Mouse (Mus musculus) lung, postnatal 36 days (tissue): Measurements from ENCODE around the gene Ctsa.
A peak's percentile ranks its signal among the peaks of the same experiment; 100 is the strongest.
"Not testable (repeated sequence)": the region's sequence is repeated elsewhere in the genome, so short reads cannot be mapped to it uniquely, and the experiment has no call there.

Experiments used
- DNase-seq: peaks from one replicate; pipeline ENCODE4 v3.0.0; 2022; ENCODE audit warnings: mixed read lengths

Ctsa gene

DNA sequence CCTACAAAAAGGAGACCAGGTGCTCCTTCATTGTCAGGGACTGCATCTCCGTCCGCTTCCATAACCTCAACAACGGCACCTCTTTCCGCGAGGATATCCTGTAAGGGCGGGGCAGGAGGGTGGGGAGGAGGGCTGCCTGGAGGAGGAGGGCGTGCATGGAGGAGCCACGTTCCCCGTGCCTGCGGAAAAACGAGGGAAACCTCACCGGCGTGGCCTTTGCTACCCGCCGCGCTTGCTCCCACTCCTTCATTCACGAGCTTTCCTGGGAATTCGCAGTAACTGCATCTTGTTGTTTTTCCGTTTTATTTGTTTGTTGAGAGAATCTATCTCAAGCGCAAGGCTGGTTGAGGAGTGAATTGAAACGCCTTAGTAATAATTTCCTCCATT, 27.3 kb upstream of the Ctsa start:
- no peak for DNase-seq

DNA sequence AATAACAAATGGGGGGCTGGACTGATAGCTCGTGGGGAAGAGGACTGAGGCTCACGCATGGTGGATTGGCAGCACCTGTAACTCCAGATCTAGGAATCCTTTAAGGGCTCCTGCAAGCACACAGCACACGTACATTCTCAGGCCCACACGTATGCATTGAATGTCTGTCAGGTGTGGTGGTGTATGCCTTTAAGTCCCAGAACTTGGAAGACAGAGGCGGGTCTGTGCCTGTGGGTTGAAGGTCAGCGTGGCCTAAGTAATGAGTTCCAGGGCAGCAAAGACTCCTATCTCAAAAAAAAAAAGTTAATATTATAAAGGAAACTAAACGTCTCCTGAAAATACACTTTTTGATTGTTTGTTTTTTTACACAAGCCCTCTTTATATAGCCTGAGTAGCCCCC, 26.1 kb upstream of the Ctsa start:
- no peak for DNase-seq

DNA sequence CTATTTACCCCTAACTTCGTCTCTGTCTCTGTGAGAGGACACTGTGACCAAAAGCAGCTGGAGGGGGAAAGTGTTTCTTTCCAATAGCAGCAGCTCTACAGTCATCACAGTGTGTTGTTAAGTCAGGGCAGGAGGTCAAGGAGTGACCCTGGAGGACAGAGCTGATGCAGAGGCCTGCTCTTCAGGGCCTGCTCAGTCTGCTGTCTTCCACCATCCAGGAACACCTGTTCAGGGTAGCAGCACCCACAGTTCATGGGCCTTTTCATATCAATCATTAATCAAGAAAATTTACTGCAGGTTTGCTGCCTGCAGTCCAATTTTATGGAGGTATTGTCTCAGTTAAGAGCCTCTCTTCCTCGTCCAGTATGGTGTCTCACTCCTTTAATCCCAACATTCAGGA, 19.1 kb upstream of the Ctsa start:
- no peak for DNase-seq

DNA sequence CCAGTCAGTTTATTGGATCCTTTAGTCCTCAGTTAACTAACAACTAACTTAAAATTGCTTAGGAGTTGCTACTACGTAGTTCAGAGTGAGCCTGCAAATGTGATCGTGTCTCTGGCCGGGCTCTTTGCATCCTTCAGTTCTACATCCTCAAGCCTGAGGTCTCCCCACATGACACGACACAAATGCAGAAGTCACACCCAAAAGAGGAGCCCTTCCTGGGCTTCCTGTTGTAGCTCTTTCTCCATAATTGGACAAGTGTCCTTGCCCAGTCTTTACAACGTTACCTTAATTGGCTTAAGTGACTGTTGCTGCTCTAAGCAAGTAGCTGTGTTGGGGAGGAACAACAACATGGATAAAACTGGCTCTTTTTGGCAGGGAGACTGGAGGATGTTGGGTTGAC, 17.3 kb upstream of the Ctsa start:
- no peak for DNase-seq

DNA sequence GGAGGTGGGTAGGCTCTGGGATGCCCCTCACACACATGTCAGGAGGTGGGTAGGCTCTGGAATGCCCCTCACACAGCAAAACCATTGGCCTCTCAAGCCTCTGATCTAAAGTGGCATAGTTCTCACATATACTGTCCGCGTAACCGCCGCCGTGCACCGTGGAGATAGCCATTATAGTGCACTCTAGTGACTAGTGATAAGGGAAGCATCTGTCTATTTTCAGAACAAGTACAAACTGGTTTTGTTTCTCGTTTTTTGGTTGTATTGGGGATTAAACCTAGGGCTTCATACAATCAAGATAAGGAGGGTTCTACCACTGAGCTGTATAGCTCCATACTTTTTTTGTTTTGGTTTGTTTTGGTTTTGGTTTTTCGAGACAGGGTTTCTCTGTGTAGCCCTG, 16.9 kb upstream of the Ctsa start:
- no peak for DNase-seq

DNA sequence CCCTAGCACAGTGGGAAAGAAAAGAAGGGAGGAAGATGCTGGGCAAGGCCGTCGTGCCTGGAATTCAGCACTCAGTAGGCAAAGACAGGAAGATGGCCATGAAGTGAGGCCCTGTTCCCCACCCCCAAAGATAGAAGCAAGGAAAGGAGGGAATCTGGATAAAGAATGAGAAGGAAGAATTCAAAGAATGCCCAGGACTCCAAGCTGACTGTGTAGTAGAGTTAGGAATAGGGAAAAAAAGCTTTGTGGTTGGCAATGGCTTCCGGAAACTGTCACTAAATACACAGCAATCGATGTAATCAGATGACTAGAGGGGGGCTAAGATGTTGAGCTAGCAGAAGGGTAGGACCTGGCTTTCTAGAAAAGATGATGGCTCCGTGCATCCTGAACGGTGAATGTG, 15.5 kb upstream of the Ctsa start:
- DNase-seq, result no peak

DNA sequence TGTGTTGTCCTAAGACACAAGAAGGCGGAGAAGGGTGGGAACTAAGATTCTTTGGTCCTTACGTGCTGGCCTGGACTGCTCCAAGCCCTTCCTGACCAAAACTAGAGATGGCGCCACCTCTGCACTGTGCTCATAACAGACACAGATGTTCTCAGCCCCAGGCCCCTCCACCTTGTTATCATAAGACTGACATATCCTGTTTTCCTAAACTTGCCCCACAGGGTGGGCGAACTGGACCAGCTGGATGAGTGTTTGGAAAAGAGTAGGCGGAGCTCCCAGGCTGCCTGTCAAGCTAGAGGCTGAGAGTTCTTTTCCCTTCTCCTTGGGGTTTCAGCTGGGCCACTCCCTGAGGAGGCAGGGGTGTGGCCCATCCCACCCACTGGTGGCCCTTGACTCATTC, 15.0 kb upstream of the Ctsa start:
- DNase-seq, result peak; percentile 37

DNA sequence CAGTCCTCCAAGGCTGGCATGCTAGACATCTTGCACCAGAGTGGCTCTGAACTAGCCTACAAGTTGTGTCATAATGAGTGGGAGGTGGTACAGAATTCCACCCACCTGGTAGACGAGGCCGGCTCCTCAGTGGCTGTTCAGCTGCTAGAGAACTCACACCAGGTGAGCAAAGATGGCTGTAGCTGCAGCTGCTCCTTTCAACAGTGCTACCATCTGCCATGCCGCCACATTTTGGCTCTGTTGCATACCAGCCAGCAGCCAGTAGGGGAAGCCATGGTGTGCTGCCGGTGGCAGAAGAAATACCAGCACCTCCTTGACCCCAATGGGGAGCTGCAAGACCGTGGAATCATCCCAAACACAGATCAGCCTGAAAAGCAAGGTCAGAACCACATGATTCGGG, 11.6 kb upstream of the Ctsa start:
- no peak for DNase-seq

DNA sequence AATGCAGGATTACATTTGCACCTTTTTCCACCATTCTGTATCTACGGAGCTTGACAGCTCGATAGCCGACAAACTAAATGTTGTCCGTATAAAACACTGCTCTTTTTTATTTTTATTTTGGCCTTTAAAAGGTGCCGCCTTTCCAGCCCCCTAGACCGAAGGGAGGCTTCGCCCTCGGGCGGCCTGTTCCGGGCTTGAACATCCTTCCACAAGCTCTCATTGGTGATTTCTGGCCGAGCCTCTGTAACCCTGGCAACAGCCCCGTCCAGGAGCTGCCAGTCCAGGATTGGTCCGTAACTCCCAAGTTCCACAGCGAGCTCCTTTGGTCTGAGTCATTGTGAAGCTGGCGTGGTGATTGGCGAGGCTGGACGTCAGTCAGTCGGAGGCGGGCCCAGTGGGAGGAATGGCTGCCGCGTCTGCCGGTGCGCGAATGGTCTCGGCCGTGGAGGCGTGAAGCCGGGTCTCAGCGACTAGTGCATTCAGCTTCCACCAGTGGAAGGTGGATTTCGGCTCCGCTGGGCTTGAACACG, 10.0 kb upstream of the Ctsa start, which contains the start of gene Zswim1:
Zswim1 (plus strand) TSS at position 51 of the 530 bp plus-strand sequence.
- peak; percentile 100 for DNase-seq

DNA sequence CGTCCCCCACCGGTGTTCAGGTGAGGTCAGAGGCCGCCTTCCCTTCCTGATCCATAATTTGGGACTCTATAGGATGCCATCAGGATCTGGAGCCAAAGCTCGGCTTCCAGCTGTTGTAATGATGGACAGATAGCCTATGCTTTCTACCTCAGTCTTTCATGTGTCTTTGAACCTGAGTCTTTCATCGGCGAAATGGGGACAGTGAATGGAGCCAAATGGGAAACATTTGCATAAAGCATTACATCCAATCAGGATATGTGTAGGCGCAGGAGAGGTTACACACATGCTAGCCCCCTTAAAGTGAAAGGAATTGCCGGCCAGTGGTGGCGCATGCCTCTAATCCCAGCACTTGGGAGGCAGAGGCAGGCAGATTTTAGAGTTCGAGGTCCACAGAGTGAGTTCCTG, 9.5 kb upstream of the Ctsa start:
- DNase-seq, result peak; percentile 38

DNA sequence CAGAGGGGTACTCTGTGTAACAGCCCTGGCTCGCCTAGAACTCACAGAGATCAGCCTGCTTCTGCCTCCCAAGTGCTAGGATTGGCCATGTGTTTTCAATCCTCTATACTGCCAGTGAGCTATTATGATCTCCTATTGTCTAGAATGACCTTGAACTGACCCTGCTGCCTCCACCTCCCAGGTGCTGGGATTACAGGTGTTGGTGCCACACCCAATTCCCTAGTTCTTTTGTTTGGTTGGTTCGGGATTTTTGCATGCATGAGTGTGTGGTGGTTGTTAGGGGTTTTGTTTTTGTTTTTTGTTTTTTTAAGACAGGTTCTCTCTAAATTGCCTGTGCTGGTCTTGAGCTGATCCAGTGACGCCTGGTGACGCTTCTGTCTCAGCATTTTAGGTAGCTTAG, 8.7 kb upstream of the Ctsa start:
- DNase-seq, result no peak

DNA sequence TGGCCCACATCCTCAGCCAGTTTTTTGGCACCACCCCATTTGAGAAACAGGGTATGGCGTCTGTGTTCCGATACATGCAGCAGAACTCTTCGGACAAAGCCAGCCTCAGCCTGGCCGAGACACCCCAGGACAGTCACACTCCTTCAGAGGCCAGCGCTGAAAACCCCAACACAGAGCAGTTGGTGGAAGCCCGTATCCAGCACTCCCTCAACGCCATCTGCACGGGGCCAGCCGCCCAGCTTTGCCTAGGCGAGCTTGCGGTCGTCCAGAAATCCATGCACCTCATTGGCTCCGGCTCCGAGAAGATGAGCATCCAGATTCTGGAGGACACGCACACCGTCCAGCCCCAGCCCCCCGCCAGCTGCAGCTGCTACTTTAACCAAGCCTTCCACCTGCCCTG, 7.2 kb upstream of the Ctsa start:
- DNase-seq, result no peak

DNA sequence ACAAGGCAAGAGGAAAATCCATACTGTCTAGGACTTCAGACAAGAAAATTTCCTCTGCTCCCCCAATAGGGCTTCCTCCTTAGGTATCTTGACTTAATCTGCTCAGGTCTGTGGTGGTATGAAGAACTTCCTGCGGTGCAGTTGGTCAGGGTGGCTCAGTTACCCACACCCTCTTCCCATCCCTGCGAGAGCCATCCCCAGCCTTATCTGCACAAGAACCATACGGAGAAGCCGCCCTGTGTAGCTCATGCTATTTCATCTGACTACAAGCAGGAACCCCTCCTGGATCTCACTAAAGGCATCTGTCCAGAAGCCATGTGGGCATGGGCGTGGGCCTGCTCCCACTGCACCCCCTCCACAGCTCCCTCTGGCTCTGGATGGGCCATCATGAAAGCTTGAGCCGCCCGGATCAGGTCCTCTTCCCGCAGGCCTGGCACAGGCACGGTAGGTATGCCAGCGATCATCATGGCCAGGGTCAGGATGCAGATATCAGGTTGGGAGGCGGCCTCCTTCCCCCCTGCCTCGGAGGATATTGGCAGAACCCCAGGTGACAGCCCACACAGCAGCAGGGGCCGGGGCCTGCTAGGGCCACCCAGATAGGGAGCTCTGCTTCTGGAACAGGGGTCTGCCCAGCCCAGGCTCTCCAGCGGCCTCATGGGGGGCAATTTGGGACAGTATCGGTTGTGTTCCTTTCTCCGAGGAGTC, 5.4 kb upstream of the Ctsa start:
- DNase-seq, result no peak

DNA sequence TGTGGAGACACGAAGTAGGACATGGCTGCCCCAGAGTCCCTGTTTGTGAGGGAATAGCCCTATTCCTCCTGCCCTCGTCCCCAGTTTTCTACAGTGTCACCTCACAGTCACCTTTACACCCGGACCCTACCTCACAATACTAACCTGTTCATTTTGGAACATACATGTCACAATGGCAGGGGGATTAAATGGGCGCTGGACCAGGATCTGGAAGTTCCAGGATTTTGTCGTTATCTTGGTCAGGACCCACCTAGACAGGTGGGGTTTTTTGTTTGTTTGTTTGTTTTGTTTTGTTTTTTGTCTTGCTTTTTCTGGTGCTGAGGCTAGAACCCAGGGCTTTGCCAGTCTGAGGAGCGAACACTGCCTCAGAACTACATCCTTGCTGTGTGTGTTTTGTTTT, 4.2 kb upstream of the Ctsa start, which contains the start of gene Spata25:
Spata25 (minus strand) TSS at position 101 of the 400 bp plus-strand sequence.
- DNase-seq, result no peak

DNA sequence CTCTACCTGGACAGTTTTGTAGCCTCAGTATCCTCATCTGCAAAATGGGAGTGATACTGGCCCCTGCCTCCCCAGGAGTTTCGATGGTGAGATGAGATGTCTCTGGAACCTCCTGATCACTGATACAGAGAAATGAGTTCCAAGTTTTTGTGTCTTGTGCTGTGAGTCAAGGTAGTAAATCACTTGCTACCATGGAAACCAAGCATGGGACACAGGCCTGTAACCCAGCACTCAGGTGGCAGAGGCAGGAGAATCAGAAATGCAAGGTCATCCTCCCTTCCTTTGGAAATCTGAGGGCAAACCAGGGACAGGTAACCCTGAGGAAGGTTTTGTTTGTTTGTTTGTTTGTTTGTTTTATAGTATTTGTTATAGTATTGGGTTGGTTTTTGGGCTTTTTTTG, 3.6 kb upstream of the Ctsa start:
- no peak for DNase-seq

DNA sequence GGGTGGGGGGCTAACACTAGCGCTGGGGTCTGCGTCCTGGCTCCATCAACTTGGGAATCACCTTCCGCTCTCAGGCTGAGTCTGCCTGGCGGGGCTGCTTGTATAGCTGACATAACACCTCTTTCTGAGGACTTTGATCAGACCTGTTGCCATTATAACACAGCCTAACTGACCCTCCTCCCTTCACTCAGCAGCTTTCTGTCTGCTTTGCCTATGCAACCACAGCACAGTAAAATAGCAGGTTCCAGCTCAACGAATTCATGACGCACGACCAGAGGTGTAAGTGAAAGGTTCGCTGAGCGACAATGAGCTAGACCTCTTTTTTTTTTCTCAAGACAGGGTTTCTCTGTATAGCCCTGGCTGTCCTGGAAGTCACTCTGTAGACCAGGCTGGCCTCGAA, 1.6 kb upstream of the Ctsa start:
- DNase-seq, result no peak

DNA sequence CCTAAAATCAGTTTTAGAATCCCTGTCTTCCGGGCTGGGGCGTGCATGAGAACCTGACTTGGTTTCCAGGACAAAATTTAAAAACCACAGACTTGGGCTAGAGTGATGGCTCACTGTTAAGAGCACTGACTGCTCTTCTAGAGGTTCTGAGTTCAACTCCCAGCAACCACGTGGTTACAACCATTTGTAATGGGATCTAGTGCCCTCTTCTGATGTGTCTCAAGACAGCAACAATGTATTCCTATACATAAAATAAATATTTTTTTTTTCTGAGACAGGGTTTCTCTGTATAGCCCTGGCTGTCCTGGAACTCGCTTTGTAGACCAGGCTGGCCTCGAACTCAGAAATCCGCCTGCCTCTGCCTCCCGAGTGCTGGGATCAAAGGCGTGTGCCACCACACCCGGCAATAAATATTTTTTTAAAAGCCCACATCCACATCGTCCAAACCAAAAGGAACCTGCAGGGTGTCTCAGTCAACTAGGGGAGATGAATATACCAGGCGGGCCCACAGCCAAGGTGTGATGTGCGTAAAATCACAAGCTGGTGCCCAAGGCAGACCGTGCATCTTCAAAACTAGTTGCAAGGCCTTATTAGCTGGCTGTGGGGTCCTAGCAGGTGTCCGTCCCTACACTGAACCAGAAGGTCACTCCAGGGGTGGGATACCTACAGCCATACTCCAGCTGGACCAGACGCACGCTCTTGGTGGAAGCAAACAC, 483 bp upstream of the Ctsa start:
- no peak for DNase-seq

DNA sequence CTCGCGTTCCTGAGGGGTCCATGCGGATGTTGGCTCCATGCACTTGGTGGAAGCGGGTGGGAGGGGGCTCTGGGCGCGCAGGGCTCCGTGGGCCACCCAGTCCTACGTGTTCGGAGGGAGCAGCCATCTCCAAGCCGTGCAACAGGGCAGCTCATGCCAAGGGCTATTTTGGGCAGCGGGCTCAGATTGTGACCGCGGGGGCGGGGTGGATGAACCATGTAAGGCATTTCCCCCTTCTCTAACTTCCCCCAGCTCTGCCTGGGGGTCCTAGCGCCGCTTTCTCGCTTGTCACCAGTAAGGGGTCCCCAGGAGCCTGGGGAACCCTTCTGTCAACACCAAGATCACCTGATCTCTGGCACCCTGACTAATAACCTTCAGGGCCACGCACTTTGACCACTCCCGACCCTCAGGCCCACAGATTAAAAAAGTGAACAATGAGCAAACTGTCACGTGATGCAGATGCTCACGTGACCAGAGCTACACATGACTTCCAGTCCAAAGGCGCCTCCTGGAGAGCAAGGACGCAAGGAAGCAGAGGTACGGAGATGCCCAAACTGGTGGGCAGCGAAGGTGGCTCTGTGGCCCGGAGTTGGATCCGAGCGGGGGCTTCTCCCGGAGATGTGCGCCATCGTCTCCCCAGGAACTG, 764 bp downstream of the Ctsa start, which contains the start of gene Neurl2:
Neurl2 (minus strand) TSS at position 143 of the 646 bp plus-strand sequence.
- peak; percentile 98 for DNase-seq

DNA sequence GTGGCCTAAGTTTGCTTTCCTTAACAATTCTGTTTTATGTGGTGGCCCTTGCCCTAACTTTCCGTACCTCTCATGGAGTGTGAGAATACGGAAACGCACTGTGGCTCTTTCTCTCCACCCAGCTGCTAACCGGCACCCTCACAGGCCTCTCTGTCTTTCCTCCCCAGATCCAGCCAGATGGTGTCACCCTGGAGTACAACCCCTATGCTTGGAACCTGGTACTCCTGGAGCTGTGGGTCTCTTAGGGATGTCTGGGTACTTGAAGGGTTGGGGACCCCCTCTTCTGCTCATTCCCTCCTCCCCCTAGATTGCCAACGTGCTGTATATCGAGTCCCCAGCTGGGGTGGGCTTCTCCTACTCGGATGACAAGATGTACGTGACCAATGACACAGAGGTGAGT, 1.9 kb downstream of the Ctsa start:
- DNase-seq, result peak; percentile 19

DNA sequence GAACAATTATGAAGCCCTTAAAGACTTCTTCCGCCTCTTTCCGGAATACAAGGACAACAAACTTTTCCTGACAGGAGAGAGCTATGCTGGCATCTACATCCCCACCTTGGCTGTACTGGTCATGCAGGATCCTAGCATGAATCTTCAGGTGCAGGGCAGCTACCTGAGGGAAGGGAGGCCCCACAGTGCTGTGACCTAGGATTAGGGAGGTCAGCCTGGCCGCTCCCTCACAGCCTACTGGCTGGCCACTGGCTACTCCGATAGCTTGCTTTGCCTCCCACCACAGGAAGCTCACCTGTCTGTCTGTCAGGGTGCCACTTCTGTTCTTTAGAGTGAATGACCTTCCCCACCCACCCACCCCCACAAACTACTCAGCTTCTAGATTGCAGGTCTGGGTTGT, 2.5 kb downstream of the Ctsa start:
- DNase-seq, result no peak

DNA sequence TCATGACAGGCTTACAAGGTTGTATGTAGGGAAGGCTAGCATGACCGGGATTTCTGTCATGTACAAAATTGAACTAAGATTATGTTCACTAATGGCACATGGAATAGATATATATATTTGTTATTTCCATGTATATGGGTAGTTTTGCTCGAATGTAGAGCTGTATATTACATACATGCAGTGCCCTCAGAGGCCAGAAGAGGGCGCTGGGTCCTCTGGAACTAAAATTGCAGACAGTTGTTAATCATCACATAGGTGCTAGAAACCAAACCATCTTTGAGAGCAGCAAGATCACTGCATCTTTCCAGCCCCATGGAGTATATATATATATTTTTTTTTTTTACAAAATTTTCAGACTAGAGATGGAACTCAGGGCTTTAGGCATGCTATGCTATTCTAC, 13.1 kb downstream of the Ctsa start:
- DNase-seq, result peak; percentile 42

DNA sequence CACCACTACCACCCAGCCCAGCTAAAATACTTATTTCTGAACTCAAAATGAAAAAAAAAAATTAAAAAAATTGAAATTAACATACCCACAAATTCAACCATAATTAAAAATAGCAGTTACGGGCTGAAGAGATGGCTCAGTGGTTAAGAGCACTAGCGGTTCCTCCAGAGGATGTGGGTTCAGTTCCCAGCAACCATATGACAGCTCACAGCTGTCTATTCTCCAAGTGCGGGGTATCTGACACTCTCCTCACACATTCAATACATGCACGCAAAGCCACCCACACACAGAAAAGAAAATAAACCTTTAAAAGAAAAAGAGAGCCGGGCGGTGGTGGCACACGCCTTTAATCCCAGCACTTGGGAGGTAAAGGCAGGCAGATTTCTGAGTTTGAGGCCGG, 17.4 kb downstream of the Ctsa start:
- no peak for DNase-seq

DNA sequence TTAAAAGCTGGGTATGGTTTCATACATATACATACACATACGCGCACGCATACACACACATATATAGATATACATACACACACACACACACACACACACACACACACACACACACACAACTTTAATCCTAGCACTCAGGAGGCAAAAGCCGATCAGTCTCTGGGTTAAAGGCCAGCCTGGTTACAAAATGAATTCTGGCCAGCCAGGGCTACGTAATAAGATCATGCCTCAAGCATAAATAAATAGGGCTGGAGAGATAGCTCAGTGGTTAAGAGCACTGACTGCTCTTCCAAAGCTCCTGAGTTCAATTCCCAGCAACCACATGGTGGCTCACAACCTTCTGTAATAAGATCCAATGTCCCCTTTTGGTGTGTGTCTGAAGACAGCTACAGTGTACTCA, 22.9 kb downstream of the Ctsa start:
- DNase-seq, result not testable (repeated sequence)
